Mouse (Mus musculus): ENCODE measurements at regions not wholly inside any gene's neighbourhood (a gene's known extent, or its start where the extent isn't known, plus 50 kb on each side); places are given as distances from the start of the nearest gene placed in this dataset.

GRCm38 (mm10) chr1:24832246-24832645, 153.8 kb downstream of the Lmbrd1 start:
- DNase-seq (ENCODE audit: low spot score in 2 of 2) = no peak

- DNase-seq (ENCODE audit: low spot score in 2 of 2) = no peak
These were observed 188.4 kb downstream of the Lmbrd1 start for GRCm38 (mm10) chr1:24866877-24867276.

GRCm38 (mm10) chr1:24869772-24870171, 191.3 kb downstream of the Lmbrd1 start:
- peak in 1 of 2 experiments; percentile 13 for DNase-seq (ENCODE audit: low spot score in 2 of 2)

GRCm38 (mm10) chr1:24870685-24871417, 192.4 kb downstream of the Lmbrd1 start:
- DNase-seq (ENCODE audit: low spot score in 2 of 2) = no peak

- DNase-seq (ENCODE audit: low spot score in 2 of 2) = no peak
These were observed 198.6 kb downstream of the Lmbrd1 start for GRCm38 (mm10) chr1:24877014-24877413.

- no peak for DNase-seq (ENCODE audit: low spot score in 2 of 2)
These were observed 205.2 kb downstream of the Lmbrd1 start for GRCm38 (mm10) chr1:24883638-24884037.

- peak; percentile 62 to 73 for DNase-seq (ENCODE audit: low spot score in 2 of 2)
These were observed 222.8 kb downstream of the Lmbrd1 start for GRCm38 (mm10) chr1:24901278-24901677.

GRCm38 (mm10) chr1:24938303-24939263, 260.2 kb downstream of the Lmbrd1 start:
- DNase-seq (ENCODE audit: low spot score in 2 of 2) = no peak

- no peak for DNase-seq (ENCODE audit: low spot score in 2 of 2)
These were observed 264.4 kb downstream of the Lmbrd1 start for GRCm38 (mm10) chr1:24942757-24943296.

- DNase-seq (ENCODE audit: low spot score in 2 of 2) = no peak
These were observed 265.0 kb downstream of the Lmbrd1 start for GRCm38 (mm10) chr1:24943451-24943850.

- DNase-seq (ENCODE audit: low spot score in 2 of 2) = no peak
These were observed 294.3 kb downstream of the Lmbrd1 start for GRCm38 (mm10) chr1:24972681-24973080.

GRCm38 (mm10) chr1:25008456-25009169, 330.2 kb downstream of the Lmbrd1 start:
- DNase-seq (ENCODE audit: low spot score in 2 of 2) = peak in 1 of 2 experiments; percentile 5

- DNase-seq (ENCODE audit: low spot score in 2 of 2) = no peak
These were observed 334.3 kb downstream of the Lmbrd1 start for GRCm38 (mm10) chr1:25012754-25013153.

All from frontal cortex, postnatal 25 days (tissue).